Mouse (Mus musculus) C2C12 (cell line): ENCODE results near the gene Kif14. TPM values are rescaled to one million over a fixed set of nuclear protein-coding genes. Genes with fewer than 3 reads are reported as not detected.

Experiments used
- H3K27me3 ChIP-seq: one replicate; pipeline ENCODE4 v1.6.1; 2011; ENCODE audit not compliant: control insufficient read depth, insufficient read depth, insufficient read length
- H3K36me3 ChIP-seq: one replicate; pipeline ENCODE4 v1.6.1; 2011; ENCODE audit not compliant: control insufficient read depth, insufficient read depth
- H3K4me3 ChIP-seq: one replicate; pipeline ENCODE4 v1.5.1; 2011; ENCODE audit warnings: mild to moderate bottlenecking, control low read depth; ENCODE audit not compliant: poor library complexity, insufficient read depth, severe bottlenecking
- H3K79me2 ChIP-seq: one replicate; pipeline ENCODE4 v1.6.1; 2011; ENCODE audit not compliant: control insufficient read depth, insufficient read depth
- H3K79me3 ChIP-seq: one replicate; pipeline ENCODE4 v1.6.1; 2011; ENCODE audit warnings: low read depth, control low read depth
- H3ac ChIP-seq: one replicate; pipeline ENCODE3; 2011; ENCODE audit warnings: low read depth; ENCODE audit not compliant: control insufficient read depth, insufficient read length
- CEBPB ChIP-seq: IDR thresholded peaks from one replicate; pipeline ENCODE4 v1.6.1; 2011; ENCODE audit warnings: low read depth, mild to moderate bottlenecking, control low read depth, moderate library complexity
- CTCF ChIP-seq: IDR thresholded peaks from one replicate; pipeline ENCODE4 v1.5.1; 2011; ENCODE audit not compliant: control insufficient read depth, insufficient read depth, insufficient read length
- FOSL1 ChIP-seq: IDR thresholded peaks from one replicate; pipeline ENCODE4 v1.8.0; 2011; ENCODE audit warnings: mild to moderate bottlenecking, low read length; ENCODE audit not compliant: poor library complexity, insufficient read depth, severe bottlenecking
- MAX ChIP-seq: IDR thresholded peaks from one replicate; pipeline ENCODE4 v1.6.1; 2011; ENCODE audit warnings: mild to moderate bottlenecking, control low read depth
- MYOD1 ChIP-seq: IDR thresholded peaks from one replicate; pipeline ENCODE4 v1.6.1; 2011; ENCODE audit warnings: low read depth; ENCODE audit not compliant: control insufficient read depth, insufficient read length
- MYOG ChIP-seq: IDR thresholded peaks from one replicate; pipeline ENCODE4 v1.6.1; 2011; ENCODE audit not compliant: control insufficient read depth, insufficient read length; ENCODE audit errors: extremely low read depth
- USF1 ChIP-seq: IDR thresholded peaks from one replicate; pipeline ENCODE4 v1.6.1; 2011; ENCODE audit warnings: low read depth, mild to moderate bottlenecking, control low read depth, moderate library complexity
- polyA plus RNA-seq: library from polyadenylated mRNA; unstranded; fragments of >200 nt; fragmentation: generic; extraction: Trizol; gene quantifications from one replicate; pipeline ENCODE4 v1.2.1, GENCODE M21; 2012; ENCODE audit warnings: missing spikeins

The Kif14 gene
- polyA plus RNA-seq, 1 experiment: 2.8 TPM

DNA sequence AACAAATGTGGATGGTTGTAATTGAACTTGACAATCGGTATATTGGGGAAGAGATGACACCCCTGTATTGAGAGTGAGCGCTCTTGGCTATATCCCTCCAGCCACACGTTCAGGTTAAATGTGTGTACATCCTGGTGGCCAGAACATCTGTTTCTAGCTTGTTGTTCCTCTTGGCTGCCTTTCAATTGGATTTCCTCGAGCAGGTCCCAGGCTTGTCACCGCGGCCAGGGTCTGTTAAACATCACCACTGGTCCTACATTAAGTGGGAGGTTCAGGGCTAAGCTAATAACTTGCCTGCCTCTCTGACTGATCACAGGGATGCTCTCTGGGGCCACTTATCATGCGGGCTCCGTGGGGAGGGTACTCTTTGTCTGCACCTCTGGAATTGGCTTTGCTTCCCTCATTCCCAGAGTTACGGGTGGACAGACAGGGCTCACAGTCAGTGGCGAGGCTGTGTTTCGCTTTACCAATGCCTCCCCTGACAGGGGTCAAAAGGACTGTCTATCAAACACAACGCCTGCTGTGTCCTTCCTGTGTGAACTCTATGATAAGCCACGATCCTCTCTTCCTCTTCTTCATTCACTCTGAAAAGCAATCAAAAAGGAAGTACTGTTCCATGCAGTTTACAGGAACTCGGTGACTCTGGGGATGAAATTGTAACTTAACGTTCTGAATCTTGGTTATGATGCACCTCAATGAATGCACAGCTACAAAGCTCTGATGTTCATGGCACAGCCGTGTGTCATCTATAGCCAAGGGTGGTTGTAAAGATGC lies 111.9 kb downstream of the Kif14 start:
- TF ChIP-seq CEBPB (no peak), MAX (no peak), FOSL1 (no peak), CTCF (no peak), MYOD1 (no peak), USF1 (no peak), MYOG (no peak)

DNA sequence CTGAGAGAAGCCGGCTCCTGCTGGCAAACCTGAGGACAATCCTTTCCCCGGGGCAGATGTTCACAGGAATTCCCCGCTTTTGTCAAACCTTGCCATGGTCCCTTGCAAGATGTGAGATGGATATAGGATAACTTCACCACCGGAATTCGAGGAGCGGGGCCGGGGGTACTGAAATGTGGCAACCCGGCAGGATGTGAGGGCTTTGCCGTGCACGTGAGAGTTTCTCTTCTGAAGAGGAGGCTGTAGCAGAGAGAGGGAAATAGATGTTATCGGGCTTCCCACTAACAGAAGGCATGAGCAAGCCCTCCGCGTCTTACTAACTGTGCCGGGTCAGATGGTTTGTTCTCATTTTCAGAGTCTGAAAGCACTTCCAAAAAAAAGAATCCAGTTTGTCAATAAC lies 113.2 kb downstream of the Kif14 start:
- H3K79me2 ChIP-seq: no peaks in the 10 kb centered on the region
- H3K4me3 ChIP-seq: no peak overlapping the region
- H3K27me3 ChIP-seq: no peaks in the 10 kb centered on the region
- H3K36me3 ChIP-seq: no peaks in the 10 kb centered on the region
- H3ac ChIP-seq: no peak overlapping the region
- no peak for TF ChIP-seq USF1
- no peak for TF ChIP-seq MAX
- no peak for TF ChIP-seq MYOG
- no peak for TF ChIP-seq FOSL1
- TF ChIP-seq CEBPB: no peak
- no peaks in the 10 kb centered on the region for H3K79me3 ChIP-seq

More for the DNA sequence above, 111.9 kb downstream of the Kif14 start:
- H3ac ChIP-seq: no peak overlapping the region
- no peak overlapping the region for H3K4me3 ChIP-seq
- no peaks in the 10 kb centered on the region for H3K79me3 ChIP-seq
- no peaks in the 10 kb centered on the region for H3K27me3 ChIP-seq
- no peaks in the 10 kb centered on the region for H3K36me3 ChIP-seq
- H3K79me2 ChIP-seq: no peaks in the 10 kb centered on the region

DNA sequence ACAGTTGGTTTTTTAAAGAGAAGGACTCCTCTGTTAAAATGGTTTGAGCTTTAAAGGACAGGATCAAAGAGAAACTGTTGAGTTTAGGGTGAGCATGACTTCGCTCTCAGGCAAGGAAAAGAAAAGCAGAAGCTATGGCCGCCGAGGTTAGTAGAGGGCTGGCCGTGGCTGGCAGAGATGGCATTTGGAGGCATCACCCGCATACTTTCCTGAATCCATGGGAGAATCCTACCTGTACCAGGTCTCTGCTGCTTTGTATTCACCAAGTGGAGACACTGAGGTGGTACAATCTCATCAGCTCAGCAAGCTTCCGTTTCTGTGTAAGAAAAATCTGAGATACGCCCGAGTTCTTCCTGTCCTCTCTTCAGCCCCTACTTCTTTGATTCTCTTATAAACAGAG lies 114.1 kb downstream of the Kif14 start:
- Histone ChIP-seq H3K79me2 (no peaks in the 10 kb centered on the region), H3K27me3 (no peaks in the 10 kb centered on the region), H3K79me3 (no peaks in the 10 kb centered on the region), H3ac (no peak overlapping the region), H3K36me3 (no peaks in the 10 kb centered on the region), H3K4me3 (no peak overlapping the region)
- TF ChIP-seq MYOG (no peak), MYOD1 (no peak), MAX (no peak), USF1 (no peak), CTCF (no peak), FOSL1 (no peak), CEBPB (no peak)

Other genes with a start within 250 kb of the Kif14 start
- 7.6 TPM for gene Inava, start 232.1 kb upstream of the Kif14 start, polyA plus RNA-seq
- gene Gpr25, start 205.5 kb upstream of the Kif14 start, polyA plus RNA-seq: not detected
- 7.4 TPM for gene Camsap2, start 120.2 kb upstream of the Kif14 start, polyA plus RNA-seq
- gene Ddx59, start 51.1 kb upstream of the Kif14 start, polyA plus RNA-seq: 6.0 TPM
- 4.4 TPM for gene Zfp281, start 158.6 kb downstream of the Kif14 start, polyA plus RNA-seq